Mouse (Mus musculus): ENCODE data around the gene Sntb2. TPM values are rescaled to one million over a fixed set of nuclear protein-coding genes. Genes with fewer than 3 reads are reported as not detected.
"Not testable (repeated sequence)": the region's sequence is repeated elsewhere in the genome, so short reads cannot be mapped to it uniquely, and the experiment has no call there.

Sntb2 gene
- polyA plus RNA-seq, 1 experiment from 2014 or later: 10.3 TPM

DNA sequence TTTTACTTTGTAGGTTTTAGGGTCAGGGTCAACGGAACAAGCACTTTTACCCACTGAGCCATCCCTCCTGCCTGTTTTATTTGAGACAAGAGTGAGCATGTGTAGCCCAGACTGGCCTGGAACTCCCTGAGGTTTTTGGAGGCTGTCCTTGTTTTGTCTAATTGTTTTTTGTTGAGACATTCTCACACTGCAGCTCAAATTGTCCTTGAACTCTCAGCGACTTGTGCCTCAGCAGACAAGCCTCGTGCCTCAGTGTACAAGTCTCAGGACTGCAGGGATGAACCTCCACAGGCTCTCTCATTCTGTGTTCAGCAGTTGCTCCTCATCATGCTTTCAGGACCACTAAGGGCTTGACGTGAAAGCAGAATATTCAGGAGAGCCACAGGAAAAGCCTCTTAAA, 16.2 kb downstream of the Sntb2 start:
- no peaks in the 10 kb centered on the region for H3K9me3 ChIP-seq
- H3K4me1 ChIP-seq: no peaks in the 10 kb centered on the region
- ATAC-seq (ENCODE audit: extremely low read depth, insufficient number of reproducible peaks, low FRiP score, low TSS enrichment): no peak
- no peaks in the 10 kb centered on the region for H3K27me3 ChIP-seq (replicated peaks)
- H3K4me2 ChIP-seq: no peak overlapping the region
- H3K27ac ChIP-seq (replicated peaks): no peak overlapping the region
- H3K4me3 ChIP-seq: no peak overlapping the region
- H3K9ac ChIP-seq: no peak overlapping the region
- peaks cover 5% of the 10 kb centered on the region; the same call in 1 of the 2 replicates for H3K36me3 ChIP-seq
- 71% methylated on average over 4 of the region's 4 CpGs for WGBS

GRCm38 (mm10) chr8:106953571-106953970, 18.0 kb downstream of the Sntb2 start:
- Histone ChIP-seq H3K9me3 (no peaks in the 10 kb centered on the region), H3K4me1 (peaks cover 5% of the 10 kb centered on the region; the same call in 1 of the 2 replicates), H3K27ac (replicated peaks) (no peak overlapping the region), H3K27me3 (replicated peaks) (no peaks in the 10 kb centered on the region), H3K9ac (no peak overlapping the region), H3K4me3 (no peak overlapping the region), H3K4me2 (no peak overlapping the region), H3K36me3 (peaks cover 5% of the 10 kb centered on the region; the same call in 1 of the 2 replicates)
- WGBS: 61% methylated on average over 4 of the region's 4 CpGs
- no peak for ATAC-seq (ENCODE audit: extremely low read depth, insufficient number of reproducible peaks, low FRiP score, low TSS enrichment)

- WGBS: 85% methylated on average over 3 of the region's 3 CpGs
Observed at GRCm38 (mm10) chr8:106957086-106957485, 21.5 kb downstream of the Sntb2 start.

GRCm38 (mm10) chr8:106958212-106958611, 22.7 kb downstream of the Sntb2 start:
- Histone ChIP-seq H3K27me3 (replicated peaks) (no peaks in the 10 kb centered on the region), H3K9ac (no peak overlapping the region), H3K9me3 (no peaks in the 10 kb centered on the region), H3K4me3 (no peak overlapping the region), H3K4me1 (peaks cover 5% of the 10 kb centered on the region; the same call in 1 of the 2 replicates), H3K4me2 (no peak overlapping the region), H3K27ac (replicated peaks) (no peak overlapping the region), H3K36me3 (no peaks in the 10 kb centered on the region)
- WGBS: 64% methylated on average over 3 of the region's 3 CpGs
- ATAC-seq (ENCODE audit: extremely low read depth, insufficient number of reproducible peaks, low FRiP score, low TSS enrichment): no peak

More at GRCm38 (mm10) chr8:106957086-106957485, 21.5 kb downstream of the Sntb2 start:
- Histone ChIP-seq H3K9ac (no peak overlapping the region), H3K27me3 (replicated peaks) (no peaks in the 10 kb centered on the region), H3K36me3 (peaks cover under 1% of the 10 kb centered on the region; the same call in 1 of the 2 replicates), H3K4me2 (no peak overlapping the region), H3K4me3 (no peak overlapping the region), H3K9me3 (no peaks in the 10 kb centered on the region), H3K27ac (replicated peaks) (no peak overlapping the region), H3K4me1 (peaks cover 5% of the 10 kb centered on the region; the same call in 1 of the 2 replicates)
- ATAC-seq (ENCODE audit: extremely low read depth, insufficient number of reproducible peaks, low FRiP score, low TSS enrichment): no peak

- ATAC-seq (ENCODE audit: extremely low read depth, insufficient number of reproducible peaks, low FRiP score, low TSS enrichment): no peak
- H3K4me3 ChIP-seq: no peak overlapping the region
- H3K4me1 ChIP-seq: peaks cover 5% of the 10 kb centered on the region; the same call in 1 of the 2 replicates
- no peak overlapping the region for H3K4me2 ChIP-seq
- no peak overlapping the region for H3K9ac ChIP-seq
- H3K9me3 ChIP-seq: no peaks in the 10 kb centered on the region
- 82% methylated on average over 2 of the region's 2 CpGs for WGBS
- H3K27me3 ChIP-seq (replicated peaks): no peaks in the 10 kb centered on the region
- H3K27ac ChIP-seq (replicated peaks): no peak overlapping the region
- no peaks in the 10 kb centered on the region for H3K36me3 ChIP-seq
Observed at GRCm38 (mm10) chr8:106959626-106960025, 24.1 kb downstream of the Sntb2 start.

DNA sequence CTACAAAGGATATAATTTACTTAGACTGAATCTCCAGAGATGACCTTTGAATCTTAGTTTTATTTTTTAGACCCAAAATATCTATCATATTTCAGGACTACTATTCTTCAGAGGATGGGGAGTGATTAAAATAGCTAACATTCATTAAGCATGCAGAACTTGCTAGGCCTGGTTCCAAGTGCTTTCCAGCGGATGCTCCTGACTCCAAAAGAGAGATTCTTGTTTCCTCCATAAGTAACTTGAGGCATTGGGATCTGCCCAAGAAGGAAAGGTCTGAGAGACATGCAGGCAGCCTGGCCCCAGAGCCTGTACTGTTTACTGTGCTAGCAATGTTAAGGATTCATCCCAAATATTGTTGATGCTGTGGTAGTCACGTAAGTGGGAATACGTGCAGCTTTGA, 26.8 kb downstream of the Sntb2 start:
- Histone ChIP-seq H3K4me3 (no peak overlapping the region), H3K27ac (replicated peaks) (no peak overlapping the region), H3K4me1 (peaks cover 5% of the 10 kb centered on the region; the same call in 1 of the 2 replicates), H3K27me3 (replicated peaks) (no peaks in the 10 kb centered on the region), H3K9ac (no peak overlapping the region), H3K4me2 (no peak overlapping the region), H3K9me3 (no peaks in the 10 kb centered on the region), H3K36me3 (no peaks in the 10 kb centered on the region)
- ATAC-seq (ENCODE audit: extremely low read depth, insufficient number of reproducible peaks, low FRiP score, low TSS enrichment): no peak
- 75% methylated on average over 3 of the region's 3 CpGs for WGBS

DNA sequence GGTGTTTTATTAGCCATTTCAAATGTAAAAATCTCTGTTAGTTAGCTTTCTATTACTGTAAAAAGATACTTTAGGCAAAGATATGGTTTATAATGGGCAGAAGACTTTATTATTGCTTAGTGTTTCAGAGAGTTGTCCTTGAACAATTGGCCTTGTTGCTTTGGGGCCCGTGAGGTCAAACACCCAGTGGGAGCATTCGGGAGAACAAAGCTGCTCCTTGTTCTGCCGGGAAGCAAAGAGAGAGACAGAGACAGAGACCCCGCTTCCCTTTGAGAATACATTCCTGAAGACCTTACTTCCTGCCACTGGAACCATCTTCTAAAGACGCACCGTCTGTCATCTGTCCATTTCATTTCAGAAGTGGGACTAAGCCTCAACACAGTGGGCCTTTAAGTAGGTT, 27.8 kb downstream of the Sntb2 start:
- Histone ChIP-seq H3K9me3 (no peaks in the 10 kb centered on the region), H3K9ac (no peak overlapping the region), H3K4me1 (peaks cover under 1% of the 10 kb centered on the region; the same call in 1 of the 2 replicates), H3K4me2 (no peak overlapping the region), H3K27ac (replicated peaks) (no peak overlapping the region), H3K4me3 (no peak overlapping the region), H3K27me3 (replicated peaks) (no peaks in the 10 kb centered on the region), H3K36me3 (no peaks in the 10 kb centered on the region)
- ATAC-seq (ENCODE audit: extremely low read depth, insufficient number of reproducible peaks, low FRiP score, low TSS enrichment): no peak
- 71% methylated on average over 6 of the region's 6 CpGs for WGBS

DNA sequence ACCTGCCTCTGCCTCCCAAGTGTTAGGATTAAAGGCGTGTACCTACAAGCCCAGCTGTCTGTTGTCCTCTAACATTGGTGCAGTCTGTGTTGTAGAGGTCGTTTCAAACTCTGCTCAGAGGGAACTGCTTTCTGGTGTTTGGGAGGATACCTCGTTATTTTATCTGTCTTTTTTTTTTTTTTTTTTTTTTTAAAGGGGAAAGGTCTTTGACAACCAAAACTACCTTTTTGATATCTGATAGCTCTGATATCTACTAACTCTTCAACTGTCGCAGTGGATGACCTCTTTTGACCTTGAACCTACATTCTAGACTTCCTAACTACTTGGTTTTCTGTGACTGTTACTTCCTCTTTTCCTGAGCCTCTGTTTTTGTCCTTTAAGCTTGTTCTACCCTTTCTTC, 29.0 kb downstream of the Sntb2 start:
- H3K9ac ChIP-seq: no peak overlapping the region
- WGBS: 46% methylated on average over 4 of the region's 4 CpGs

DNA sequence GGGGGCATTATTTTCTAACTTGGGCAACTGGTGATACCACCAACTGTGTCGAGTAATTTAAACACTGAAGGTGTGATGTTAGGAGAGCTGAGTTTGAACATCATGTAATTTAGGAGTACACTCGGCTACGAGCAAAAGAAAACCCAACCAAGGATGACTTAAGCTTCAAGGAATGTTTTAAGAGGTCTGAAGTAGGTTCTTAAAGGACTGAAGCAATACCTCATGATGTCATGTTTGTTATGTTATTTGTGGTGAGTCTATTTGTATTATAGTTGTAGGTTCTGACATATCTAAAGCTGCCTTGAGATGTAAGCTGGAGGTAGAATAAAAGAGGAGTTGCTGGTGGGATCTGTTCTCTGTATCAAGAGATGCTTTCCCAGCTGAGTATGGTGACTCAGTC, 34.4 kb downstream of the Sntb2 start:
- H3K4me1 ChIP-seq: peaks cover 30% of the 10 kb centered on the region
- no peak overlapping the region for H3K9ac ChIP-seq
- no peaks in the 10 kb centered on the region for H3K27me3 ChIP-seq (replicated peaks)
- H3K4me2 ChIP-seq: no peak overlapping the region
- ATAC-seq (ENCODE audit: extremely low read depth, insufficient number of reproducible peaks, low FRiP score, low TSS enrichment): no peak
- no peak overlapping the region; the same call in 1 of the 2 replicates for H3K27ac ChIP-seq (replicated peaks)
- H3K9me3 ChIP-seq: no peaks in the 10 kb centered on the region
- no peak overlapping the region for H3K4me3 ChIP-seq
- H3K36me3 ChIP-seq: no peaks in the 10 kb centered on the region
- 46% methylated on average over 3 of the region's 3 CpGs for WGBS

More for the DNA sequence above, 29.0 kb downstream of the Sntb2 start:
- no peaks in the 10 kb centered on the region for H3K36me3 ChIP-seq
- H3K9me3 ChIP-seq: no peaks in the 10 kb centered on the region
- no peak overlapping the region for H3K4me2 ChIP-seq
- no peaks in the 10 kb centered on the region for H3K27me3 ChIP-seq (replicated peaks)
- H3K4me1 ChIP-seq: peaks cover under 1% of the 10 kb centered on the region; the same call in 1 of the 2 replicates
- no peak overlapping the region for H3K4me3 ChIP-seq
- H3K27ac ChIP-seq (replicated peaks): no peak overlapping the region
- no peak for ATAC-seq (ENCODE audit: extremely low read depth, insufficient number of reproducible peaks, low FRiP score, low TSS enrichment)

DNA sequence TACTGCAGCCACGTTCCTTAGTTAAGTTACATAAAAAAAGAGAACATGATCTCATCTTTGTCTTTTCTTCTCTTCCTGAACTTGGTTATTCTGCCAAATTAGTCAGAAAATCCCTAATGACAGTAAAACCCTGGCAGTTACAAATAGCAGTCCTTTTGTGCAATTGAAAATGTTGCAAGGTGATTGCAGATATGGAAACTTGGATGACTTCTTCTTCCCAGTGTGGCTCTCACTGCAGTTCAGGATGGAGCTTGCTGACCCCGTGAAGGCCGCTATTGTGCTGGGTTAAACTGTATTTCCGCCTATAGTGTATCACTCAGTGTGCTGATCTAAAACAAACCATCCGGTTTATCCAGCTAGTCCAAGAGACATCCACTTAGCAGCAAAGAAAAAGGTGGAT, 36.4 kb downstream of the Sntb2 start:
- no peak for ATAC-seq (ENCODE audit: extremely low read depth, insufficient number of reproducible peaks, low FRiP score, low TSS enrichment)
- Histone ChIP-seq H3K36me3 (no peaks in the 10 kb centered on the region), H3K4me1 (peaks cover 30% of the 10 kb centered on the region), H3K4me3 (no peak overlapping the region), H3K9me3 (no peaks in the 10 kb centered on the region), H3K27me3 (replicated peaks) (no peaks in the 10 kb centered on the region), H3K27ac (replicated peaks) (peak overlapping the region; percentile 86), H3K4me2 (no peak overlapping the region), H3K9ac (no peak overlapping the region)
- 53% methylated on average over 5 of the region's 5 CpGs for WGBS

- no peak for ATAC-seq (ENCODE audit: extremely low read depth, insufficient number of reproducible peaks, low FRiP score, low TSS enrichment)
- peak overlapping the region; percentile 86 for H3K27ac ChIP-seq (replicated peaks)
- H3K9ac ChIP-seq: no peak overlapping the region
- no peaks in the 10 kb centered on the region for H3K9me3 ChIP-seq
- no peak overlapping the region for H3K4me3 ChIP-seq
- no peaks in the 10 kb centered on the region for H3K27me3 ChIP-seq (replicated peaks)
- H3K36me3 ChIP-seq: no peaks in the 10 kb centered on the region
- H3K4me1 ChIP-seq: peaks cover 30% of the 10 kb centered on the region
- WGBS: 55% methylated on average over 6 of the region's 6 CpGs
- H3K4me2 ChIP-seq: no peak overlapping the region
Observed at GRCm38 (mm10) chr8:106972538-106973264, 37.2 kb downstream of the Sntb2 start.

GRCm38 (mm10) chr8:106973526-106973925, 38.0 kb downstream of the Sntb2 start:
- ATAC-seq (ENCODE audit: extremely low read depth, insufficient number of reproducible peaks, low FRiP score, low TSS enrichment); H3K36me3 ChIP-seq; H3K4me3 ChIP-seq; H3K27ac ChIP-seq (replicated peaks); H3K4me2 ChIP-seq; H3K9me3 ChIP-seq; H3K27me3 ChIP-seq (replicated peaks); H3K9ac ChIP-seq: not testable (repeated sequence)
- 64% methylated on average over 3 of the region's 3 CpGs for WGBS
- H3K4me1 ChIP-seq: peaks cover 30% of the 10 kb centered on the region
